Mouse (Mus musculus) heart, adult 2 months (tissue): ENCODE measurements at regions not wholly inside any gene's neighbourhood (a gene's known extent, or its start where the extent isn't known, plus 50 kb on each side); places are given as distances from the start of the nearest gene placed in this dataset.

Experiments used
- DNase-seq, 2 experiments: peaks; one replicate each; pipeline ENCODE4 v3.0.0; 2021
- H3K27ac ChIP-seq: fragments of 200-600 bp; 2 replicates; pipeline ENCODE4 v1.8.1; 2022
- H3K27me3 ChIP-seq: fragments of 200-500 bp; 2 replicates; pipeline ENCODE4 v1.6.1; 2012; ENCODE audit warnings: mild to moderate bottlenecking, low read length, inconsistent platforms, mixed read lengths; ENCODE audit not compliant: control insufficient read depth, insufficient read depth
- H3K36me3 ChIP-seq: fragments of 200-500 bp; 2 replicates; pipeline ENCODE4 v1.6.1; 2012; ENCODE audit warnings: low read length, inconsistent platforms; ENCODE audit not compliant: control insufficient read depth, insufficient read depth
- H3K4me1 ChIP-seq: fragments of 200-500 bp; 2 replicates; pipeline ENCODE4 v1.6.1; 2011; ENCODE audit warnings: low read length; ENCODE audit not compliant: control insufficient read depth, insufficient read depth
- H3K4me3 ChIP-seq: fragments of 200-600 bp; 2 replicates; pipeline ENCODE4 v1.8.1; 2022
- H3K79me2 ChIP-seq: fragments of 200-500 bp; replicated peaks from 2 replicates; pipeline ENCODE4 v1.6.1; 2012; ENCODE audit warnings: mild to moderate bottlenecking, inconsistent platforms, low read length, moderate library complexity, mixed read lengths; ENCODE audit not compliant: control insufficient read depth, insufficient read depth
- H3K9ac ChIP-seq: fragments of 200-500 bp; 2 replicates; pipeline ENCODE4 v1.6.1; 2012; ENCODE audit warnings: low read depth, mild to moderate bottlenecking, control low read depth, inconsistent platforms, low read length, mixed read lengths
- CTCF ChIP-seq: fragments of 200-600 bp; IDR thresholded peaks from 2 replicates; pipeline ENCODE4 v1.8.1; 2022; ENCODE audit warnings: antibody characterized with exemption, mild to moderate bottlenecking, moderate library complexity
- EP300 ChIP-seq: fragments of 200-500 bp; IDR thresholded peaks from 2 replicates; pipeline ENCODE4 v1.6.1; 2011; ENCODE audit warnings: low read depth, low read length, control low read depth; ENCODE audit not compliant: insufficient read depth
- POLR2A ChIP-seq: fragments of 200-500 bp; IDR thresholded peaks from 2 replicates; pipeline ENCODE4 v1.6.1; 2011; ENCODE audit warnings: mild to moderate bottlenecking, low read depth, low read length, control low read depth; ENCODE audit not compliant: insufficient read depth
- WGBS: fragments of 180-500 bp; shearing (Covaris S2); methylation state at CpG from one replicate; pipeline ENCODE4 v1.1.7; 2018; 5-methylcytosine and 5-hydroxymethylcytosine counted together
- intact Hi-C: fragments of 180-260 bp; cut with DNase I; formaldehyde crosslinking; loops from one replicate; pipeline ENCODE4 v1.15.1; 2025

DNA sequence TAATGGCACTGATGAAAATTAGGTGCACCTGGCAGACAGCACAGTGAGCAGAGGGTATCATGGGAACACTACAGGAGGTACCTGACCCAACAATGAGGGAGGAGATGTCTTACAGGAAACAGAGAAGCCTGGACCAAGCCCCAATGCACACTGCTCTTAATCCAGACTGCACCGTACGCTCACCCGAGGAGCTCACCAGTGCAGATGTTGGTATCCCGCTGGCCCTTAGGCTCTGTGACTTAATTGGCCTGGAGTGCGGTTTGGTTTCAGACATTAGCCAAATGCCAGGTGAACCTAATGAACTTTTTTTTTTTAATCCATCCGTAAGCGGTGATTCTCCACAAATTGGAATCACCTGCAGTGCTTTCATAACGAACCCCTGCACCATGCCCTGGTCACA lies 209.8 kb upstream of the Rgma start:
- TF ChIP-seq CTCF, result no peak
- no peak for TF ChIP-seq POLR2A
- TF ChIP-seq EP300, result no peak
- intact Hi-C loops, result no loop called here
- no peaks in the 10 kb centered on the region for H3K27me3 ChIP-seq
- H3K4me3 ChIP-seq, result no peak overlapping the region
- WGBS, result 91% methylated on average over 8 of the region's 8 CpGs
- H3K9ac ChIP-seq, result no peak overlapping the region
- H3K79me2 ChIP-seq, result no peaks in the 10 kb centered on the region
- no peaks in the 10 kb centered on the region for H3K4me1 ChIP-seq
- no peaks in the 10 kb centered on the region for H3K36me3 ChIP-seq
- H3K27ac ChIP-seq, result no peak overlapping the region
- no peak for DNase-seq

- DNase-seq, result no peak
- TF ChIP-seq POLR2A (no peak), CTCF (no peak), EP300 (no peak)
- H3K27me3 ChIP-seq, result no peaks in the 10 kb centered on the region
- 66% methylated on average over 8 of the region's 8 CpGs for WGBS
- no peak overlapping the region for H3K9ac ChIP-seq
- H3K4me1 ChIP-seq, result no peaks in the 10 kb centered on the region
- H3K36me3 ChIP-seq, result no peaks in the 10 kb centered on the region
- intact Hi-C loops, result no loop called here
- no peak overlapping the region for H3K27ac ChIP-seq
- no peaks in the 10 kb centered on the region for H3K79me2 ChIP-seq
- H3K4me3 ChIP-seq, result no peak overlapping the region
These were observed 205.9 kb upstream of the Rgma start for GRCm38 (mm10) chr7:73169416-73169815.

GRCm38 (mm10) chr7:73172615-73173014 lies 202.7 kb upstream of the Rgma start:
- H3K27me3 ChIP-seq, result no peaks in the 10 kb centered on the region
- intact Hi-C loops, result no loop called here
- TF ChIP-seq CTCF (no peak), POLR2A (no peak), EP300 (no peak)
- 80% methylated on average over 4 of the region's 4 CpGs for WGBS
- no peak overlapping the region for H3K27ac ChIP-seq
- H3K9ac ChIP-seq, result no peak overlapping the region
- no peaks in the 10 kb centered on the region for H3K4me1 ChIP-seq
- H3K79me2 ChIP-seq, result no peaks in the 10 kb centered on the region
- no peak for DNase-seq
- H3K36me3 ChIP-seq, result no peaks in the 10 kb centered on the region
- no peak overlapping the region for H3K4me3 ChIP-seq

DNA sequence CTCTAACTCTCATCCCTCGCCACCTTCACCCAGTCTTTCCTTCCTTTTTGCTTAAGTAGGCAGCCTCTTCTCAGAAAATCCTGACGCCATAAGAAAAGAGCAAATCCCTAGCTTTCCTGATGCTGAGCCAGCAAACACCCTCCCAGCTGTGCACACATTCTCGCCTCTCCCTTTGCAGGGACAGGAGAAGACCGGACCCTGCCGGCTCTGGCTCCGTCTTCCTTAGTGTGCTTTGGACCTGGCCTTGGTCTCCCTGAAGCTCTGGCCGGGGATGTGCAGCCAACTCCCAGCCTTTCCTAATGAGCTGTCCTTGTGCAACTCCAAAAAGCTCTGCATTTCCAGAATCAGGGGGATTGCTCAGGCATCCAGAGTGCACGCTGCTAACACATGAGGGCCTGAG lies 191.5 kb upstream of the Rgma start:
- H3K27ac ChIP-seq, result no peak overlapping the region
- H3K79me2 ChIP-seq, result no peaks in the 10 kb centered on the region
- no peaks in the 10 kb centered on the region for H3K4me1 ChIP-seq
- no peaks in the 10 kb centered on the region for H3K36me3 ChIP-seq
- H3K27me3 ChIP-seq, result no peaks in the 10 kb centered on the region
- no peak overlapping the region for H3K9ac ChIP-seq
- intact Hi-C loops, result no loop called here
- DNase-seq, result peak; percentile 50 to 64
- TF ChIP-seq CTCF (no peak), EP300 (no peak), POLR2A (no peak)
- H3K4me3 ChIP-seq, result no peak overlapping the region
- 68% methylated on average over 8 of the region's 8 CpGs for WGBS

- Histone ChIP-seq H3K79me2 (no peaks in the 10 kb centered on the region), H3K4me1 (no peaks in the 10 kb centered on the region), H3K36me3 (no peaks in the 10 kb centered on the region), H3K27me3 (no peaks in the 10 kb centered on the region), H3K4me3 (no peak overlapping the region), H3K9ac (no peak overlapping the region), H3K27ac (no peak overlapping the region)
- no peak for DNase-seq
- TF ChIP-seq EP300, result no peak
- no peak for TF ChIP-seq POLR2A
- TF ChIP-seq CTCF, result no peak
- intact Hi-C loops, result loop anchor here (5.0 kb wide), 2 partner anchors 48 to 168 kb away; no protein-coding TSS in a partner anchor
- WGBS, result 89% methylated on average over 14 of the region's 14 CpGs
These were observed 190.9 kb upstream of the Rgma start for GRCm38 (mm10) chr7:73184208-73185070.

GRCm38 (mm10) chr7:73185071-73185531 lies 190.2 kb upstream of the Rgma start:
- no peaks in the 10 kb centered on the region for H3K27me3 ChIP-seq
- TF ChIP-seq EP300 (no peak), POLR2A (no peak)
- H3K36me3 ChIP-seq, result no peaks in the 10 kb centered on the region
- H3K4me3 ChIP-seq, result no peak overlapping the region
- H3K79me2 ChIP-seq, result no peaks in the 10 kb centered on the region
- no peaks in the 10 kb centered on the region for H3K4me1 ChIP-seq
- intact Hi-C loops, result loop anchor here (5.0 kb wide), 2 partner anchors 47 to 167 kb away; no protein-coding TSS in a partner anchor
- H3K9ac ChIP-seq, result no peak overlapping the region
- 88% methylated on average over 10 of the region's 10 CpGs for WGBS
- no peak overlapping the region for H3K27ac ChIP-seq
- no peak for DNase-seq
